Mouse (Mus musculus): ENCODE measurements around the gene Kctd2.
"Not testable (repeated sequence)": the region's sequence is repeated elsewhere in the genome, so short reads cannot be mapped to it uniquely, and the experiment has no call there.

Kctd2 gene

DNA sequence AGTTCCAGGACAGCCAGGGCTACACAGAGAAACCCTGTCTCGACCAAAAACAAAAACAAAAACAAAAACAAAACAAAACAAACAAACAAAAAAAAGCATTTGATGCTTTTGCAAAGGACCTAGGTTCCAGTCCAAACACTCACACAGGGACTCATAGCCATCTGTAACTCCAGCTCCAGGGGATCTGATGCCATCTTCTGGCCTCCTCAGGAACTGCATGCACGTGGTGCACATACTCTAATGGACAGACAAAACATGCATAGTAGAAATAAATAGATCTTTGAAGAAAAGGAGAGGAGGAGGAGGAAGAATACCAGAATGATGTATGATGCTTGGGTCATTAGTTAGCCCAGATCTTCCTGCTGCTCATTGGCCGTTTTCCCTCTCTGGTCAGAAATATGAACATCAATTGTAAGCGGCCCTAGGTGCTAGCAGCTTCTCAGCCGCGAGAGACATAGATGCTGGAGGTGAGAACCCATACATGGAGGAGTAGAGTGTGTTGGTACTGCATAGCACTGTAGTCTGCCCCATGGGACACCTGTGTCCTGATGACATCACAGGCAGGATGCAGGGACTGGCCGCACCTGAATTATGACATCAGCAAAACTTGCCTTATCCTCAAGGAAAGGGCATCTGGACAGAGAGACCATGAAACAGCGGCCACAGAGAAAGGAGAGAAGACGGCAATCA, 20.1 kb downstream of the Kctd2 start, which contains the start of gene Trim80:
Gene Trim80 (plus strand): TSS at position 640 of the 690 bp plus-strand sequence.
- no peak for DNase-seq (ENCODE audit: low read depth)

GRCm38 (mm10) chr11:115441417-115441816, 21.5 kb downstream of the Kctd2 start:
- DNase-seq (ENCODE audit: low read depth), result no peak

- no peak for DNase-seq (ENCODE audit: low read depth)
These were observed 27.0 kb downstream of the Kctd2 start for GRCm38 (mm10) chr11:115446906-115447305.

GRCm38 (mm10) chr11:115447321-115447885, 27.5 kb downstream of the Kctd2 start:
- DNase-seq (ENCODE audit: low read depth), result no peak

DNA sequence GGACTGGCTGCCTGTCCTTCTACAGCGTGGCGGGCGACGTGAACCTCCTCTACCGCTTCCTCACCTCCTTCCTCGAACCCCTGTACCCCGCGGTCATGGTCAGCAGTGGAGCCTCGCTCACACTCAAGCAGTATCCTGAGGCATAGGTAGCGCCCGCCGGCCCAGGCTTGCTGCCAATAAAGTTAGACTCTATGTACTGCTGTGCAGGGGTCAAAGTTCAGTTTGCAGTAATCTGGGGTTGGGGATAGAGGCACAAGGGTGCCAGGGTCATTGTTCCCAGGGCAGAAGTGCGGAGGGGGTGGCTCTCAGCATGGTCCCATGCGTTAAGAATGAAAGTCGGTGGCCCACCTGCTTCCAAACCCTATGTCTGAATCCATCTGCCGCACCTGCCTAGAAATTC, 28.1 kb downstream of the Kctd2 start:
- no peak for DNase-seq (ENCODE audit: low read depth)

- no peak for DNase-seq (ENCODE audit: low read depth)
These were observed 29.1 kb downstream of the Kctd2 start for GRCm38 (mm10) chr11:115448998-115449397.

DNA sequence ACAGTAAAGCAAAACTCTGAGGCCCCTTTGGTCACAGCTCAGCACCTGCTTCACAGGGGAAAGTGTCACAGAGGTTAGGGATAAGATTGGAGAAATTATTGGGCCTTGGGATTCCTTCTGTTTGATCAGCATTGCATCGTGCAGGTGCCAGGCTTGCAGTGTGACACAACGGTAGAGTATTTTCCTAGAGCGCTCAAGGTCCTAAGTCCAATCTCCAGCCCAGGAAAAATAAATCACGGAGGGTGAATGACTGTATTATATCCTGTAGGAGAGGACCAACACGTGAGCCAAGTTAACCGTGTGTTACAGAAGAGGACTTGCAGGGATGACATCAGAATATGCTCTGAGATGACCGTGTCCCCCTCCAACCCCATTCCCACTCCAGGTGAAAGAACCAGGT, 30.2 kb downstream of the Kctd2 start:
- no peak for DNase-seq (ENCODE audit: low read depth)

GRCm38 (mm10) chr11:115451781-115452241, 31.9 kb downstream of the Kctd2 start:
- no peak for DNase-seq (ENCODE audit: low read depth)

- DNase-seq (ENCODE audit: low read depth), result no peak
These were observed 32.4 kb downstream of the Kctd2 start for GRCm38 (mm10) chr11:115452281-115452860.

DNA sequence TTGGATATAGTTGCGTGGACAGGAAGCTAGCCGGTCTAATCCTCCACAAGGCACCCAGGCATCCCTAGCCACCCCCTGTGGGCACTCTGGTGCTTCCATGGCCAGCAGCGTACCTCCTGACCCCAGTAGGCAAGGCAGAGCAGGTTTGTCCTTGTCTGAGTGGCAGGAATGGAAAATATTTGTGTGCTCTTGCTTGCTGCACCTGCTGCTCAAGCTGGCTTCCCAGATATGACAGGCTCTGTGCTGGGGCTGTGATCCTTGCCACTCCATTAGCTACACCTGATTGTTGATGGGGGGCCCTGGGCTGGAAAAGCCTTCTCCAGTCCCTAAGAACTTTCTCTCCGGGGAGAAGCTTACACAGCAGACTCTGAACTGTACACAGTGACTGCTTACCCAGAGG, 33.4 kb downstream of the Kctd2 start:
- no peak for DNase-seq (ENCODE audit: low read depth)

GRCm38 (mm10) chr11:115454822-115455221, 34.9 kb downstream of the Kctd2 start:
- not testable (repeated sequence) for DNase-seq (ENCODE audit: low read depth)

- no peak for DNase-seq (ENCODE audit: low read depth)
These were observed 35.7 kb downstream of the Kctd2 start for GRCm38 (mm10) chr11:115455619-115456018.

DNA sequence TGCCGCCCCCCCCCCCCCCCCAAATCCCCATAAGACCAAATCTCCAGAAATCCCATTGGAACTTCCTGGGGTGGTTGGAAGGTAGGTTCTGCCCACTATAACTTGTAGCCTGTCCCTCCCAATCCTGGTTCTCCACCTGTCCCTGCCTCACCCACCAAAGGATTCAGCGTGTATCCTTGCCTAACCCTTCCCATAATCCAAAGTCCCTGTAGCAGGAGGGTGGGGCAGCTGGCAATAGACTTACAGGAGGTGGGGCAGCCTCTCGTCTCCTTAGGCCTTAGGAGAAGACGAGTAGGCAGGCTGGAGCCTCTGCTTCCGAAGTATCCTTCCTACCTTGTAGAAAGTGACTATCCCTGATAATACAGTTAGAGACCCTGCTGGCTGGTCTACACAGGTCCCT, 36.3 kb downstream of the Kctd2 start:
- no peak for DNase-seq (ENCODE audit: low read depth)

DNA sequence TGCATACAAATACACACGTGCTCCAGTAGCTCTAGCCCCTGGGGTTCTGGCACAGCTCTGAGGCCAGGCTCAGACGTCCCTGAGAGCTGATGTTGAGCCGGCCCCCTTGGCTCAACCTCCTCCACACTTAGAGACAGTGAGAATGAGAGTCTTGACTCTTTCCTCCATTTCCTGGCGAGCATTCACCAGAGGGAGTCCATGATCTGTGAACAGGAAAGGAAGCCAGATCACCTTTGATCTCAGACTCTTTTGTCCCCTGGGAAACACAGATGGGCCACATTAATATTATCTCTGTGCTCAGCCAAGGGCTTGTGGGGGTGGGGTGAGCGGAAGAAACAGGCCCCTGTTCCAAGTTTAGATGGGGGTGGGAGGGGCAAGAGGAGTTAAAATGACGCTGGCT, 37.5 kb downstream of the Kctd2 start:
- no peak for DNase-seq (ENCODE audit: low read depth)

- DNase-seq (ENCODE audit: low read depth), result no peak
These were observed 41.0 kb downstream of the Kctd2 start for GRCm38 (mm10) chr11:115460976-115461375.

DNA sequence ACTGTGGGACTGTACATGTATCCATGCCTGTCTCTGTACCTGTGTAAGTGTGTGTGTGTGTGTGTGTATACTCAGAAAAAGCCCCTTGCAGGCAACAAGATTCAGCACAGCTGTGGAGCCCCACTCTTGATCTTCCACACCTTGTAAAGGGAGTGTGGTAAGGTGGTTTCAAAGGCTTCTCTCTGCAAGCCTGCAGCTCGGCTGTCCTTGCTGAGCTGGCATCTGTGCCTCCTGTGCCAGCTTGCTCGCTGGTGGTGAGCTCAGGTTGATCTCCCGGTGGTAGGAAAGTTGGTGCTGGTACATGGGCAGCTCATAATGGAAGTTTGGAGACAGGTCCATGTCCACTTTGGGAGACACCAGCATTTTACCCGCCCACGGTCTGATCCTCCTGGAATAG, 41.9 kb downstream of the Kctd2 start:
- DNase-seq (ENCODE audit: low read depth), result no peak

- no peak for DNase-seq (ENCODE audit: low read depth)
These were observed 42.4 kb downstream of the Kctd2 start, which contains the start of gene Slc16a5 for GRCm38 (mm10) chr11:115462243-115462891. TSS of gene Slc16a5 (plus strand) at chr11:115462474.

DNA sequence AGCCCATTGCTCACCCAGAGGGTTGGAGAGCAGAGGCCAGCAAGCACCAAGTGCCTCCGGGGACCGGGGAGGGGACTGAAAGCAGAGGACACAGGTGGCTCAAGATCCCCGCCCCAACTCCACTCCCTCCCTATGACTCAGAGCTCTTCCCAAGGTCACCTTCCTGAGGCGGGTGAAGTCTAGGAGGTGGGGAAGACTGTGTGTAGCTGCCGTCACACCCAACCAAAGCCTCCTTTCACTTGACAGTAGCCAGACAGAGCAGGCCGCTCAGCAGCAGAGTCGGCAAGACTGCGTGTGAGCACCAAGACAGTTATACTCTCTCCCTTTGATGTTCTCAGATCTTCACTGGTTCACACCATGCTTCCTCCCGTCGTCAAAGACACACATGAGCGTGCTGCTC, 43.5 kb downstream of the Kctd2 start:
- DNase-seq (ENCODE audit: low read depth), result no peak

DNA sequence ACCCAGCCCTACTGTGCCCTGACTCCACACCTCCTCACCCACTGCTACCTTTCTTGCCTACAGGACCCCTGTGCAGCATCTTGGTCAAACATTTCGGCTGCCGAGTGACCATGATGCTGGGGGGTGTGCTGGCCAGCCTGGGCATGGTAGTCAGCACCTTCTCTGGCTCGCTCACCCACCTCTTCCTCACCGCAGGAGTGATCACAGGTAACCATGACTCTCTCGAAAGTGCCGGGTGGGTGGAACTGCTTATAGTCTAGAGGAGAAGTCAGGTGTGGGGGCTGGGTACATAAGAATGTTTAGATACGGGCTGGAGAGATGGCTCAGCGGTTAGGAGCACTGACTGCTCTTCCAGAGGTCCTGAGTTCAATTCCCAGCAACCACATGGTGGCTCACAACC, 44.9 kb downstream of the Kctd2 start:
- DNase-seq (ENCODE audit: low read depth), result no peak

DNA sequence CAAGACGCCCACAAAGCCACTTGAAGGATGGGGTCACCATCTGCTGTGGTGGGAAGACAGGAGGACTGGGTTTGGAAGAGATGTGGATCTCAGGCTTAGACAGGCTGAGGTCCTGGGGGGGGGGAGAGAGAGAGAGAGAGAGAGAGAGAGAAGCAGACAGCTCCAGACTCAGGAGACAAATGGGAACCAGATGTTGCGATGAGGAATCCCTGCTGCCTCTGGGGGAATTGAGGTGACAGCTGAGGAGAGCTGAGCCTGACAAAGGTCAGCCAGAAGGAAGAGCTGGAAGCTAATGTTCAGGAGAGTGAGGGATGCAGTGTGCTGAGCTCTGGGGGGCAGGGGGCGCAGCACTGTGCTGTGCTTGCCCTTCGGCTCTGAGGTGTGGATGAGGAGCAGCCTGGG, 47.3 kb downstream of the Kctd2 start:
- DNase-seq (ENCODE audit: low read depth), result no peak

- no peak for DNase-seq (ENCODE audit: low read depth)
These were observed 52.3 kb downstream of the Kctd2 start for GRCm38 (mm10) chr11:115472183-115472582.

DNA sequence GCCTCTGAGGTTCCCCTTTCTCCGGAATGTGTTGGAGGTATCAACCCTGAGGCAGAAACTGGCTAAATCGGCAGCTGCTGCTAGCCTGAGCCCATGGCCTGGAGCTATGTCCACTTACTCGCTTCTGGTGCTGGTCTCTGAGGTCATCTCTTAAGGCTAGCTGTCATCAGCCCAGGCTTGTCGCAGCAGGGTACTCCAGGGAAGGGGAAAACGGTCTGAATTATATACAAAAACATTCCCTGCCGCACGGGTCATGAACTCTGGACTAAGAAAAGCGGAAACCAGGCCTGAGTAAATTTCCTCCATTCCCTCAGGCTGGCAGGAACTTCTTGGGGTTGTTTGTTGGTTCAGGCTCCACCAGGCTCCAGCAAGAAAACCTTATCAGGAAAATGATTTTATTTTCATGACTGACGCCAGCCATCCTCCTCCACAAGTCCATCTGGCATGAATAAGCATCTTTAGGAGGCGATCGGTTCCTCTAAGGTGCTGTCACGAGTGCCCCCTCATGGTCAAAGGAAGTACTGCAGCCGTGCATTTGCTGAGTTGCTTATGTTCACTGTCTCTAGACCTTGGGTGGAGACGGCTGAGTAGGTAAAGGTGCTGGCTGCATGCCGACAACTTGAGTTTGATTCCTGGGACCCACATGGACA, 53.8 kb downstream of the Kctd2 start:
- DNase-seq (ENCODE audit: low read depth), result peak; percentile 98

Data from c-Kit-positive CD71-negative TER-119-negative erythroid progenitor cells, embryonic 14.5 days (primary cell).